Mouse (Mus musculus): ENCODE data around the gene Tbxas1. TPM values are rescaled to one million over a fixed set of nuclear protein-coding genes. Genes with fewer than 3 reads are reported as not detected.

Gene Tbxas1
- polyA plus RNA-seq (2015; fragmentation: Nextera tagmentation; extraction: Ambion mirVana), result 1.1 and 2.5 TPM in 2 replicates

DNA sequence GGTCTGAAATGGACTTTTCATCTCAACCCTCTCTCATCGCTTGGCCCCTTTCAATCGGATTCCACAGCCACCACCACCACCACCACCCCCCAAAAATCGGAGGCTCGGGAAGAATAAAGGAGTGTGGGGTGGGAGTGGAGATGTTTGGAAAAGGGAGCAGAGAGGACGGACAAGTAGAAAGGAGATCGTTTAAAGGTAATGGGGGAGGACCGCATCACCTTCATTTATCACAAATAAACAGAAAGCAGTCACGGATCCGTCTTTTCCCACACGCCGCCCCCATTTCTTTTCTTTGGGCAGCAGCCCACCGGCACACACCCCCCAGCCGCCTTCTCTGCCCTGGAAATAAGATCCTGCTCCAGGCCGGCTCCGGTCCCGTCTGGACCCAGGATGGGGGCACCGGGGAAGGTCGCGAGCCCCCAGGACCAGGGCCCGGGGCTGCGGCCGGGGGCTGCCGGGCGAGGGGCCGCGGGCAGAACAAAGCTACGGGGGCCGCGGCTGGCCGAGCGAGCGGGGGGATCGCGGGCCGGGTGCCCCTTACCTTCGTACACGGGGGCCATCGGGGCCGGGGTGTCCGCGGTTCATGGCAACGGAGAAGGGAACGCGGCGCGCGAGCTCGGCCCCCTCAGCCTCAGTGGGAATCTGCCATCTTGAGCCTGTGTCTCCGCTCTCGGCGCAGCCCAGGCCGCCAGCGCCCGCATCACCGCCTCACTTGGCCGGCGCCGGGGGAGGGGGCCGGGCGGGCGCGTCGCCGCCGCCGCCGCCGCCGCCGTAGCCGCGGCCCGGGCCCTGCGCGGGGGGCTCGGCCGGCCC is at the start of gene Tbxas1:
Gene Tbxas1, plus strand, starts transcription at position 147 of the 813 bp plus-strand sequence.
- peak; percentile 7; the same call in 1 of the 2 replicates for ATAC-seq (ENCODE audit: insufficient number of reproducible peaks, insufficient read depth, low FRiP score, low TSS enrichment, low read depth)
- Histone ChIP-seq H3K27me3 (peaks cover 4% of the 10 kb centered on the region; the same call in 1 of the 2 replicates), H3K9me3 (no peaks in the 10 kb centered on the region), H3K4me3 (peak within 1 kb of the TSS; percentile 98), H3K4me2 (peak within 1 kb of the TSS; percentile 60), H3K4me1 (peaks cover 22% of the 10 kb centered on the region), H3K27ac (peak within 1 kb of the TSS; percentile 94), H3K9ac (peak within 1 kb of the TSS; percentile 99), H3K36me3 (no peaks in the 10 kb centered on the region)
- 1% methylated on average over 66 of the region's 77 CpGs for WGBS

- ATAC-seq (ENCODE audit: insufficient number of reproducible peaks, insufficient read depth, low FRiP score, low TSS enrichment, low read depth), result no peak
Observed at GRCm38 (mm10) chr6:38825886-38826285, 49.3 kb upstream of the Tbxas1 start.

GRCm38 (mm10) chr6:38826857-38827256 is 48.3 kb upstream of the Tbxas1 start:
- Histone ChIP-seq H3K9me3 (no peaks in the 10 kb centered on the region), H3K4me2 (no peak overlapping the region), H3K27me3 (no peaks in the 10 kb centered on the region), H3K27ac (no peak overlapping the region), H3K36me3 (0 out of 2 replicates have a peak, but pooled peaks cover 4% of the 10 kb centered on the region), H3K4me3 (no peak overlapping the region), H3K9ac (no peak overlapping the region), H3K4me1 (peaks cover 23% of the 10 kb centered on the region)
- no peak for ATAC-seq (ENCODE audit: insufficient number of reproducible peaks, insufficient read depth, low FRiP score, low TSS enrichment, low read depth)
- 41% methylated on average over 3 of the region's 3 CpGs for WGBS

More at GRCm38 (mm10) chr6:38825886-38826285, 49.3 kb upstream of the Tbxas1 start:
- Histone ChIP-seq H3K27ac (no peak overlapping the region), H3K4me3 (no peak overlapping the region), H3K27me3 (no peaks in the 10 kb centered on the region), H3K9me3 (no peaks in the 10 kb centered on the region), H3K9ac (no peak overlapping the region), H3K36me3 (0 out of 2 replicates have a peak, but pooled peaks cover 2% of the 10 kb centered on the region), H3K4me1 (peaks cover 17% of the 10 kb centered on the region), H3K4me2 (no peak overlapping the region)

DNA sequence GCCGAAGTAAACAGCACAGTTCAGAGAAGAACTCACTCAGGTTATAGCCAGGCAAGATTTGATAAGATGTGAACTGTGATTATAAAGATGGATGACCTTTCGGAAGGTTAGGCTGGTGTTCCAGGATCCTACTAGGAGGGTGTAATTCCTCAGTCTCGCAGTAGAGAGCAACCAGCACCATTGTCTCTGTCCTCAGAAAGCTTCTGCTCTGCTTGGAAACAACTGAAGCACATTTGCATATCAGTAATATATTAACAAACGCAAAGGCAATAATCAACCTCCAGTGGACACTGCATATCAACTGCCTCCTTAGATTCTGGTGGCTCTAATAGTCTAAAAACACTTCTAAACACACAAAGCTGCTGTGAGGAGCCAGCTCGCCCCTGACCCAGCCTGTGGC is 47.8 kb upstream of the Tbxas1 start:
- 69% methylated on average over 5 of the region's 5 CpGs for WGBS
- Histone ChIP-seq H3K4me1 (peaks cover 29% of the 10 kb centered on the region), H3K4me2 (no peak overlapping the region), H3K9ac (no peak overlapping the region), H3K9me3 (no peaks in the 10 kb centered on the region), H3K4me3 (no peak overlapping the region), H3K36me3 (0 out of 2 replicates have a peak, but pooled peaks cover 4% of the 10 kb centered on the region), H3K27me3 (no peaks in the 10 kb centered on the region), H3K27ac (no peak overlapping the region)
- no peak for ATAC-seq (ENCODE audit: insufficient number of reproducible peaks, insufficient read depth, low FRiP score, low TSS enrichment, low read depth)

- no peak for ATAC-seq (ENCODE audit: insufficient number of reproducible peaks, insufficient read depth, low FRiP score, low TSS enrichment, low read depth)
- Histone ChIP-seq H3K4me3 (no peak overlapping the region), H3K9ac (no peak overlapping the region), H3K27ac (no peak overlapping the region), H3K36me3 (0 out of 2 replicates have a peak, but pooled peaks cover 4% of the 10 kb centered on the region), H3K27me3 (no peaks in the 10 kb centered on the region), H3K9me3 (no peaks in the 10 kb centered on the region), H3K4me2 (no peak overlapping the region), H3K4me1 (peaks cover 36% of the 10 kb centered on the region)
- WGBS, result 79% methylated on average over 2 of the region's 2 CpGs
Observed at GRCm38 (mm10) chr6:38828211-38828610, 47.0 kb upstream of the Tbxas1 start.

GRCm38 (mm10) chr6:38829452-38829851 is 45.8 kb upstream of the Tbxas1 start:
- Histone ChIP-seq H3K27ac (no peak overlapping the region; the same call in 1 of the 2 replicates), H3K27me3 (no peaks in the 10 kb centered on the region), H3K9ac (no peak overlapping the region), H3K9me3 (no peaks in the 10 kb centered on the region), H3K4me2 (no peak overlapping the region), H3K36me3 (0 out of 2 replicates have a peak, but pooled peaks cover 4% of the 10 kb centered on the region), H3K4me1 (peaks cover 39% of the 10 kb centered on the region), H3K4me3 (no peak overlapping the region)
- 69% methylated on average over 3 of the region's 3 CpGs for WGBS
- ATAC-seq (ENCODE audit: insufficient number of reproducible peaks, insufficient read depth, low FRiP score, low TSS enrichment, low read depth), result no peak

DNA sequence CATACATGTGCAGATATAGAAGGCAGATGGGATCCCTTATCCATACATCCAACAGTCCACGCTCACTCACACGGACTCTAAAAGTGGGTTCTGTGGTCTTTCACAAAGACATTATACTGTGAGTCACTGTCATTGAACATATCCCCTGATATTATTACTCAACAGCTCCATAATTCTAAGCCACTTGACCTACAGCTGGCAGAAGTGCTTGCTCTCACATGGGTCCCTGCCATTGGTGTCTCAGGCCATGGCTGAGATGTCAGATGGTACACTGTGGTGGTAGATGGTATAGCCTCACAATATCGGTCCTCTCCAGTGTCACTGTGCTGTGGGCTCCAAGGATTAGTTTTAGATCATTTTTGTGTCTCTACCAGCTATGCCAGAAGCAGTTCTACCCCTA is 41.5 kb upstream of the Tbxas1 start:
- ATAC-seq (ENCODE audit: insufficient number of reproducible peaks, insufficient read depth, low FRiP score, low TSS enrichment, low read depth), result no peak
- Histone ChIP-seq H3K9ac (no peak overlapping the region), H3K4me1 (peaks cover 41% of the 10 kb centered on the region), H3K4me2 (no peak overlapping the region), H3K27ac (no peak overlapping the region), H3K4me3 (no peak overlapping the region), H3K36me3 (0 out of 2 replicates have a peak, but pooled peaks cover 4% of the 10 kb centered on the region), H3K9me3 (no peaks in the 10 kb centered on the region), H3K27me3 (no peaks in the 10 kb centered on the region)
- WGBS, result 93% methylated on average over 3 of the region's 3 CpGs

DNA sequence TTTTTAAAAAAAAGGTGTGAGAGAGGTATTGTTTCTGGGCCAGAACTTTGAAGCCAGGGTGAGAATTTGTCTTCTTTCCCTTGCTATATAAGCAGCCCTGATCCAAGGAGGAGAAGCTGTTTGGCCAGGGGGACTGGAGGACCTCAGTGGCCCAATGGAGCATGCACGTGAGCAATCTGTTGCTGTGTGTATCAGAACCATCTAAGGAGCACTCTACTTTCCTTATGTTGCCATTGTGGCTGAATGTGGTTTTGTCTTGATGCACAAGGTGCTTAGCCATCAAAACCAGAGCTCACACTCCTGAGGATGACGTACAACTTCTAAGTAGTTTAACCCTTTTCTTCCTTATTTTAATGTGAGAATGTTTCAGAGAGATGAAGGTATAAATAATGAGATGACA is 40.5 kb upstream of the Tbxas1 start:
- Histone ChIP-seq H3K27me3 (no peaks in the 10 kb centered on the region), H3K36me3 (0 out of 2 replicates have a peak, but pooled peaks cover 4% of the 10 kb centered on the region)
- WGBS, result 81% methylated on average over 2 of the region's 2 CpGs

DNA sequence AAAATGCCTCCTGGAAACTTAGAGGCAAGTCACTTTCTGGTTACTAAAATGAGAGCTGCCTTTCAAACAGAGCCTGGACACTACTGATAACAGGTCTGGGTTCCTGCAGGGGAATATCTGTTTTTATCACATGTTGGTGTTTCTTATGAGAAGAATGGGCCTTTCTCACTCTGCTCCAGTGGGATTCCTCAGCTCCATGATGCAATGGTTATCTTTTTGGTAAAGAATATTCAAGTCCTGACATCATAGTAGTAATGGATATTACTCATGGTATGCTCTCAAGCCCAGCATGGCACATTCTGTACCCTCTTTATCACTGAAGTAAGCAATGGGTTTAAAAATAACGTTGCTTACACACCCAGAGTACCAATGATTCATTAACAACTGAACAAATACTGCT is 40.0 kb upstream of the Tbxas1 start:
- no peaks in the 10 kb centered on the region for H3K9me3 ChIP-seq
- no peak overlapping the region for H3K4me2 ChIP-seq
- H3K27me3 ChIP-seq, result no peaks in the 10 kb centered on the region
- H3K27ac ChIP-seq, result no peak overlapping the region
- no peak overlapping the region for H3K9ac ChIP-seq
- peaks cover 31% of the 10 kb centered on the region for H3K4me1 ChIP-seq
- WGBS, result 83% methylated on average over 1 of the region's 1 CpGs
- no peak for ATAC-seq (ENCODE audit: insufficient number of reproducible peaks, insufficient read depth, low FRiP score, low TSS enrichment, low read depth)
- 0 out of 2 replicates have a peak, but pooled peaks cover 4% of the 10 kb centered on the region for H3K36me3 ChIP-seq
- no peak overlapping the region for H3K4me3 ChIP-seq

More for the DNA sequence above, 40.5 kb upstream of the Tbxas1 start:
- H3K4me3 ChIP-seq, result no peak overlapping the region
- H3K27ac ChIP-seq, result no peak overlapping the region
- ATAC-seq (ENCODE audit: insufficient number of reproducible peaks, insufficient read depth, low FRiP score, low TSS enrichment, low read depth), result no peak
- no peak overlapping the region for H3K4me2 ChIP-seq
- H3K9me3 ChIP-seq, result no peaks in the 10 kb centered on the region
- H3K9ac ChIP-seq, result no peak overlapping the region
- peaks cover 34% of the 10 kb centered on the region for H3K4me1 ChIP-seq

GRCm38 (mm10) chr6:38838061-38838460 is 37.1 kb upstream of the Tbxas1 start:
- ATAC-seq (ENCODE audit: insufficient number of reproducible peaks, insufficient read depth, low FRiP score, low TSS enrichment, low read depth), result no peak
- no peak overlapping the region for H3K27ac ChIP-seq
- H3K9ac ChIP-seq, result no peak overlapping the region
- H3K36me3 ChIP-seq, result no peaks in the 10 kb centered on the region
- 84% methylated on average over 4 of the region's 4 CpGs for WGBS
- peaks cover 26% of the 10 kb centered on the region for H3K4me1 ChIP-seq
- no peaks in the 10 kb centered on the region for H3K9me3 ChIP-seq
- H3K27me3 ChIP-seq, result no peaks in the 10 kb centered on the region
- no peak overlapping the region for H3K4me3 ChIP-seq
- no peak overlapping the region for H3K4me2 ChIP-seq

GRCm38 (mm10) chr6:38839891-38840290 is 35.3 kb upstream of the Tbxas1 start:
- no peak for ATAC-seq (ENCODE audit: insufficient number of reproducible peaks, insufficient read depth, low FRiP score, low TSS enrichment, low read depth)
- Histone ChIP-seq H3K9ac (no peak overlapping the region), H3K27me3 (no peaks in the 10 kb centered on the region), H3K4me3 (no peak overlapping the region), H3K4me2 (no peak overlapping the region), H3K4me1 (peaks cover 22% of the 10 kb centered on the region), H3K27ac (no peak overlapping the region), H3K9me3 (no peaks in the 10 kb centered on the region), H3K36me3 (no peaks in the 10 kb centered on the region)
- WGBS, result 51% methylated on average over 4 of the region's 4 CpGs

GRCm38 (mm10) chr6:38840380-38840779 is 34.8 kb upstream of the Tbxas1 start:
- Histone ChIP-seq H3K36me3 (no peaks in the 10 kb centered on the region), H3K4me1 (peaks cover 22% of the 10 kb centered on the region), H3K9ac (no peak overlapping the region), H3K27me3 (no peaks in the 10 kb centered on the region), H3K9me3 (no peaks in the 10 kb centered on the region), H3K4me3 (no peak overlapping the region), H3K27ac (no peak overlapping the region), H3K4me2 (no peak overlapping the region)
- ATAC-seq (ENCODE audit: insufficient number of reproducible peaks, insufficient read depth, low FRiP score, low TSS enrichment, low read depth), result no peak
- WGBS, result 81% methylated on average over 2 of the region's 2 CpGs
